Mouse (Mus musculus) kidney, adult 9 months (tissue): Measurements from ENCODE around the gene Actb.

ENCODE experiments used
- DNase-seq: peaks from one replicate; pipeline ENCODE4 v3.0.0; 2022

The Actb gene

GRCm38 (mm10) chr5:142906532-142907047 lies at the start of gene Actb:
Actb (minus strand) TSS chr5:142906754.
- peak; percentile 97 for DNase-seq

- DNase-seq = no peak
Observed at GRCm38 (mm10) chr5:142953641-142954040, 47.1 kb upstream of the Actb start.

- no peak for DNase-seq
Observed at GRCm38 (mm10) chr5:142950405-142950804, 43.9 kb upstream of the Actb start.

DNA sequence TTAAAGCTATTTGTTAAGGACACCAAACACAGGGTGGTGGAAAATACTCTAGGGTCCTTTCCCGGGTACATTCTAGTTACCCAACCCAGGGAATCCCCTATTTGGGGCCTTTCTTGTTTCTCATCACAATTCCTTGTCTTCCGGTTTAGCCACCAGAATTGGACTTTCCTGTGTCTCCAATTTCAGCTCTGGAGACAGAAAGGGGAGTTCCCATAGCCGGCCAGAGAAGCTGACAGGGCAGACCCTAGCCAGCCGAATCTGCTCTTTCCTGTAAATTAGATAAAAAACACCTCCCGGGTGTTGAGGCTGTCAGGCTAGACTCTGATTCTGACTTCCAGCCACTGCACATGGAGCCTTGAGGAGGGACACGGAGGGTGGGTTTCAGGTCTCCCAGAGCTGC lies 43.0 kb upstream of the Actb start:
- peak; percentile 25 for DNase-seq

DNA sequence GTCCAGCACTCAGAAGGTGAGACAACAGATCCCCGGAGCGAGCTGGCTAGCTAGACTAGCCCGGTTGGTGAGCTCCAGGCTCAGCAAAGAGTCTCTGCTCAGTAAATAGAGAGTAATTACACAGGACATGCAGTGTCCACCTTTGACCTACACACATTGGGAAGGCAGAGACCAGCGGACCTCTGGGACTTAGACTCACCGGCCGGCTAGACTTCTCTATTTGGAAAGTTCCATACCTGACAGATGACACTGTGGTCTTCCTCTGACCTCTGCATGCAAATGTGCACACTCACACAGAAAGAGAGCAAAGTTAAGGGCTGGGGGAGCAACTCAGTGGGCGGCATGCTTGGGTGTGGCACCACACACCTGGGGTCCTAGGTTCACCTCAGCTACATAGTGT lies 40.9 kb upstream of the Actb start:
- DNase-seq = no peak

DNA sequence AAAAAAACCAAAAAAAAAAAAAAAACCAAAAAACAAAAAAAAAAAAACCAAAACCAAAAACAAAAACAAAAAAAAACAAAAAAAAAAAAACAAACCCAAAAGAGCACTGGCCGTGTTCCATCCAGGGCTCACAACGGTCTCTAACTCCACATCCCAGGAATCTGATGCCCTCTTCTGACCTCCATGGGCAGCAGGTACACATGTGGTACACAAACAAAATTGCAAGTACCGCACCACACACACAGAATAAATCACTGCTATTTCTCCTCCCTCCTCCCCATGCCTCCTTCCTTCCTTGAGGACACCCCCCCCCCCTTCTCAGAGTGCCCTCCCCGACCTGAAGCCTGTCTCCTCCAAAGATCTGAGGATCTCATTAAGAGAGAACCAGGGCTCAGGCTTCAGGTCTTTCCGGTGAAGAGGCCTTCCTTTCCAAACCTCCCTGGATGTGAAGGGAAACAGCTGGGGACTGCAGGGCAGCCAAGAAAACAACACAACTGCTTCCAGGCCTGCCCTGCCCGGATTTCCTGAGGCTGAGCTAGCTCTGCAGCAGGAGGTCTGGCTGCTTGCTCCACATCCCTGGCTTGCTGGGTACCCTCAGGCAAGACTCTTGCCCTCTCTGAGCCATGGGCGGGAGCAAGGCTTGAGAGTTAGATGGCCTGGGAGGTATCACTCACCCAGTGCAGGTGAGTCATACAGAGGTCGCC lies 38.6 kb upstream of the Actb start:
- peak; percentile 72 for DNase-seq

DNA sequence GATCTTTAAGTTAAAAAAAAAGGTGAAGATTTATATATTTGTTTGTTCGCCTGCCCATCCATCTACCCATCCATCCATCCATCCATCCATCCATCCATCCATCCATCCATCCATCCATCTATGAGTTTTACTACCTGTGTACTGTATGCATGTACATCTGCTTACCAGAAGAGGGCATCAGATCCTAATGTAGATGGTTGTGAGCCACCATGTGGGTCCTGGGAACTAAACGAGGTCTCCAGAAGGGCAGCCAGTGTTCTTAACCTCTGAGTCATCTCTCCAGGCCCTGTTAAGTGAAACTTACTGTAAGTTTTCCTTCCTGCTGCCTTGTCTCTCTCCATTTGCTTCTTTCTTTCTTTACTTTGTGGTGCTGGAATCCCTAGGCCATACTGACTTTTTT lies 33.8 kb upstream of the Actb start:
- no peak for DNase-seq

DNA sequence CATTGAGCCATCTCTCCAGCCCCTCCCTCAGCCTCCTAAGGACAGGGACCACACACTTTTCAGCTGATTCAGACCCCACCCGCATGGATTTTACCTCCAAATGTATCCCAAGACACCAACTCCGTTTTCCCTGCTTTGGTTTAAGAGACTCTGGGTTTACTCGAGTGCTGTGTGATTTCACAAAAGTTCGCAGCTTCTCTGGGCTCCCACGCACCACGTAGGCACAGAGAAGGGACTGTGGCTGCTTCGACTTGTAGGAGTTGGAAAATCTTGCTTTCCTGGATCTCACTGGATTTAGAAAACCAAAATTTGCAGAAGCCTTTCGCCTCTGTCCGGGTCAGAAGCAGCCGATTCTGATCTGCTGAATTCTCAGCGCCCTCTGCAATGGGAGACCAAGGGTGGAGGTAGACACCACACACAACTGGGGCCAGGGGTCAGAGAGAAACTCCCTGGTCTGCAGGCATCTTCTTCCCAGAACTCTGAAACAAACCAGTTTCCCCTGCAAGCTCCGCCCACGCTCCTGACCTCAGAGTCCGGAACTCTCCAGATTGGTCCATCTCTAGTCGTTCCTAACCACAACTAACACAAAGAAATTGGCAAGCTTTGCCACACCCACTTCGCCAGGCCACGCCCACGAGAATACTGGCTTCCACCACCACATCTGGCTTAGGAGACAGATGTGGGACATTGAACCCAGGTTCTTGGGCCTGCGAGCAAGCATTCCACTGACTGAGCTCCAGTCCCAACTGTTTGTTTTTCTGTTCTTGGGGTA lies 31.6 kb upstream of the Actb start:
- DNase-seq = peak; percentile 39

- DNase-seq = peak; percentile 82
Observed at GRCm38 (mm10) chr5:142936336-142936719, 29.8 kb upstream of the Actb start.

DNA sequence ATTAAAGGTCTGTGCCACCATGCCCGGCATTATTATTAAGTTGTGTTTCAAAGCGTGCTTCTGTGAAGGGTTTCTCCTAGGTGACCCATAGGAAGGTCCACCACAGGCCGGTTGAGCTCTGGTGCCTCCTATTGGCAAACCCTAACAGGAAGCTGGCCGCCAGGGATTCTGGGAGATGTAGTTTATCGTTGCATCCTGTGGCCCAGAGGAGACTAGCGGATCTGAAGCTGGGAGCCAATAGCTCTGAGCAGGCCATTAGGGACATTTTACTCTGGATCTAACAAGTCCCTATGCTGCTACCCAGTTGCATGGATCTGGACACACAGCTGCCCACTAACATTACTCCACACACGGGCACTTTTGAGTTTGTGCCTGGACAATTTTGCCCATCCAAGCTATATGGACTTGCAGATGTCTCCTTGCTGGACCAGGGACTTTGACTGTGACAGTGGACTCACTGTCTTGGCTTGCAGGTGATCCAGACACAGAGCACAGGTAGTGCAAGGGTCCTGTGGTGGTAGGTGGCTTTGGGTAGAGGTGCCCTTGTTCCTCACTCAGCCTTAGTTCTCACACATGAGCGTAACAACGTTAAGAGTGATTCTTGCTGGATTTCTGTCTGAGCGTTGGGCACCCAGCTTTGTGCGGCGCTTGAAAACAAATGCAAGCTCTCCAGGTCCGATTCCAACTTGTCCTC lies 29.2 kb upstream of the Actb start:
- peak; percentile 94 for DNase-seq

- no peak for DNase-seq
Observed at GRCm38 (mm10) chr5:142932731-142933130, 26.2 kb upstream of the Actb start.

- DNase-seq = peak; percentile 95
Observed at GRCm38 (mm10) chr5:142932084-142932685, 25.6 kb upstream of the Actb start.

DNA sequence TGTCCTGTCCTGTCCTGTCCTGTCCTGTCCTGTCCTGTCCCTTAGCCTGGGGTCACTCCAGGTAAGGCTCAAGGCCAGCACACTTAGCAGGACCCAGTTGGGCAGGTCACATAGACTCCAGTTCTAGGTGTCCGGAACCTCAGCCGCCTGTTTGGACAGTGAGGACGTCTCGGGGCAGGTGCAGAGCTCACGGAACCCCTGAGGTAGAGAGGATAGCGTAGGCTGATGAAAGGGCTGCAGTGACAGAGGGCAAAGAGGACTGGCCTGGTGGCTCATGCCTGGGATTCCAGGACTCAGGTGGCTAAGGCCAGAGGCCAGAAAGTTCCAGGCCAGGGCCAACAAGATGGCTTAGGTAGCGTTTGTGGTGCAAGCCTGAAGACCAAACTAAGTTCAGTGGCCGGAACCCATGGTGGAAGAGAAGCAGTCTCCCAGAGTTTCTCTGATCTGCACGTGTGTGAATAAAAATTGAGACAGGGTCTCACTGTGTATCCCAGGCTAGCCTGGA lies 24.7 kb upstream of the Actb start:
- DNase-seq = no peak

DNA sequence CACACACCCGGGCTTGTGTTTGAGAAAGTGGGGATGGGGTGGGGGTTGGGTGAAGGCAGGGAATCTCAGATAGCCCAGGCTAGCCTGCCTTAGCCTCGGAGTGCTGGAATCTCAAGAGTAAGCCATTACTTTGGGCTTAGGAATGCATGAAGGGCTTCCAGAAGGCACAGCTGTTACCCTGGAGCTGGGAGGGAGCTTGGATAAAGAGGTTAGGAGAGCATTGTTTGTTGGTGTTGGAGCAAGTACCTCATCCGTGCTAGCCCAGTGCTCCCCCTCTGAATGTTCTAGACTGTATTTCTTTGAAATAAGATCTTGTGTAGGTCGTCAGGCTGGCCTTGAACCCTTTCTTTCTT lies 22.8 kb upstream of the Actb start:
- peak; percentile 43 for DNase-seq

DNA sequence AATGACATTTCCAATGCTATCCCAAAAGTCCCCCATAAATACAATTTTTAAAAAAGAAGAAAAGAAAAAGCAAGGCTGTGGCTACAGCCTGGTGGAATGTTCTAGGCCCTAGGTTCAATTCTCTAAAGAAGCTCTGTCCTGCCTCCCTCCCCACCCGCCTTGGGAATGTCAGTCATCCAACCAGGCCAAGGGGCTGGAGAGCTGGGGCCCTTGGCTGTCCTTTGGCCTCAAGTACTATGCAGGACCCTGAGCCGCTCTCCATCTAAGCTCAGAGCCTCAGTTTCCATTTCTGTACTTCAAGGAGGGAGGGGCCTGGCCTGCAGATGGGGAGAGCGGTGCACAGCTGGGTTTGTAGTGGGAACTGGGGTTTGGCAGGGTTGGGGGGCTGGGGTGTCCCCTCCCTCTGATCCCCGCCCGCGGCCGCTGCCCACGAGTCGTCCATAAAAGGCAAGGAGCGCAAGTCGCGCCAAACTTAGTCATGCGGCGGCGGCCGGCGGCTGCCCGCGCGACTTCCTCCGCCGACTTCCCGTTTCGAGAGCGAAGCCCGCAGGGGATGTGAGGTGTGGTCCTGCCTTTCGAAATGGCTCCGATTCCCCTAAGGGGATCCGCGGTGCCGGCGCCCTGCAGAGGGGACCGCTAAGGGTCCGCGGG lies 22.3 kb upstream of the Actb start:
- peak; percentile 78 for DNase-seq

- DNase-seq = no peak
Observed at GRCm38 (mm10) chr5:142927341-142927930, 20.9 kb upstream of the Actb start.

DNA sequence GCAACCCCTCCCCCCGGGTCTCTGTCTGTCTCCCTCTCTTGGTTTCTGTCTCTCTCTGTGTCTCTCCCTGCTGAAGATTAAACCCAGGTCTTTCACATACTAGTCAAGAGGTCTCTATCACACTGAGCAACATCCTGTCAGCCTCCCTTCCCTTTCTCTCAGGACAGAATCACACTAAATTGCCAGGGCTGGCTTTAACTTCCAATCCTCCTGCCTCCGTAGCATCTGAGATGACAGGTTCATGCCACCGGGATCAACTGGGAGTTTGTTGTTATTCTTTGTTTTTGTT lies 20.3 kb upstream of the Actb start:
- DNase-seq = no peak

DNA sequence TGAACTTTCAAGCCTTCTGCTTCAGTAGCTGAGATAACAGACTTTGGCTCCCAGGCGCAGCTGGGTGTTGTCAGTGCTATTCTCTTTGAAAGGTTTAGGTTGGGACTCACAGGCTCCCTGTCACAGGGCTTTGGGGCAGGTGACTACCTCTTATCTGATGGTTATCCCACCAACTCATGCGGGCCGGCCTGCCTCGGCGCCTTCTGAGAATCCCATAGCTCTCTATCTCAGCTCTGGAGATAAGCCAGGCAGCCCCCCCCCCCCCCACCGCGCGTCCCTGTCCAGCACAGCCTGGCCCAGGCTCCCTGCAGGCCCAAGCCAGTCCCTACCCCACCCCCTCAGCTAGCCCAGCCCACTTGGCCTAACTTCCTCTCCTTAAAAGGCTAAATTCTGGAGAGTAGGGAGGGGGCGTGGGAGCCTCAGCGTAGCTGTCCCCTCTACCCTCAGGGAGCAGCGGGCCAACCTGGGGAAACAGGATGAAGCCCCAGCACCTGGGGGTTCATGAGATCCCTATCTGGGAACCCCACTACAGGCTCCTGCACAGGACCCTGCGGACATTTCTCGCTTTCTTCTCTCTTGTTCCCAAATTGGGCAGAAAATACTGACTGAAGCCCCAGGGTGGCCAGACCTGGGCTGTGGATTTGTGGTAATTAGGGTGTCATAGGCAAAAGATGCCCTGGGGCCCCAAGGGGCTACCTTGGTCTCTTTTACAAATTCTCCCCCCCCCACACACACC lies 19.8 kb upstream of the Actb start:
- no peak for DNase-seq

- DNase-seq = peak; percentile 65
Observed at GRCm38 (mm10) chr5:142924336-142924959, 17.9 kb upstream of the Actb start.

DNA sequence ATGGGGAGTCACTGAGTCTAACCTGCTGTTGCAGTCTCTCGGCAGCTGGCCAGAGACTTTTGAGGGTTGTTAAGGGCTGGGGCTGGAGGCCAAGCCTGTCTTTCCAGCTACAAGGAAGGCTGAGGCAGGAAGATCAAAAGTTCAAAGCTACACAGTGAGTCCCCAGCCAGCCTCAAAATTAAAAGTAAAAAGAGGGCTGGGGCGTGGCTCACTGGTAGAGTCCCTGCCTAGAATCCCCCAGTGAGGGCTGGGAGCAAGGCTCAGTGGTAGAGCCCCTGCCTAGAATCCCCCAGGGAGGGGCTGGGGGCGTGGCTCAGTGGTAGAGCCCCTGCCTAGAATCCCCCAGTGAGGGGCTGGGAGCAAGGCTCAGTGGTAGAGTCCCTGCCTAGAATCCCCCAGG lies 17.2 kb upstream of the Actb start:
- DNase-seq = no peak

- no peak for DNase-seq
Observed at GRCm38 (mm10) chr5:142922251-142922650, 15.7 kb upstream of the Actb start.
